Mouse (Mus musculus) left cerebral cortex, postnatal 4 days (tissue): ENCODE measurements around the gene Lpp. TPM values are rescaled to one million over a fixed set of nuclear protein-coding genes. Genes with fewer than 3 reads are reported as not detected.

ENCODE experiments used
- DNase-seq: peaks from one replicate; pipeline ENCODE4 v3.0.0-alpha.2; 2022
- intact Hi-C: fragments of 180-260 bp; cut with DNase I; formaldehyde crosslinking; loops from one replicate; pipeline ENCODE4 v1.15.1; 2025
- total RNA-seq, 2 experiments: library from RNA; stranded (reverse); gene quantifications; 2 replicates each; pipeline ENCODE4 v1.2.3; 2021

Gene Lpp
- total RNA-seq, 2 experiments from 2014 or later: 11.5 to 13.0 TPM

- intact Hi-C loops: no loop called here
- DNase-seq: no peak
Measured at GRCm38 (mm10) chr16:24496635-24497034, 103.3 kb downstream of the Lpp start.

GRCm38 (mm10) chr16:24497413-24497812 is 104.1 kb downstream of the Lpp start:
- intact Hi-C loops: no loop called here
- no peak for DNase-seq

- no peak for DNase-seq
- intact Hi-C loops: no loop called here
Measured at GRCm38 (mm10) chr16:24498103-24498659, 104.9 kb downstream of the Lpp start.

- no peak for DNase-seq
- intact Hi-C loops: loop anchor here (5.0 kb wide), 1 partner anchor 509 kb away; no protein-coding TSS in a partner anchor
Measured at GRCm38 (mm10) chr16:24501197-24501596, 107.9 kb downstream of the Lpp start.

GRCm38 (mm10) chr16:24501628-24502294 is 108.5 kb downstream of the Lpp start:
- intact Hi-C loops: loop anchor here (5.0 kb wide), 1 partner anchor 509 kb away; no protein-coding TSS in a partner anchor
- DNase-seq: no peak

GRCm38 (mm10) chr16:24502295-24502823 is 109.1 kb downstream of the Lpp start:
- DNase-seq: no peak
- intact Hi-C loops: loop anchor here (5.0 kb wide), 1 partner anchor 510 kb away; no protein-coding TSS in a partner anchor

GRCm38 (mm10) chr16:24504838-24505605 is 111.7 kb downstream of the Lpp start:
- DNase-seq: no peak
- intact Hi-C loops: loop anchor here (5.0 kb wide), 1 partner anchor 513 kb away; no protein-coding TSS in a partner anchor

GRCm38 (mm10) chr16:24506237-24506636 is 112.9 kb downstream of the Lpp start:
- no peak for DNase-seq
- intact Hi-C loops: no loop called here

GRCm38 (mm10) chr16:24506740-24507139 is 113.4 kb downstream of the Lpp start:
- no peak for DNase-seq
- intact Hi-C loops: no loop called here

GRCm38 (mm10) chr16:24507927-24508540 is 114.7 kb downstream of the Lpp start:
- intact Hi-C loops: no loop called here
- no peak for DNase-seq

GRCm38 (mm10) chr16:24509100-24509812 is 115.9 kb downstream of the Lpp start:
- no peak for DNase-seq
- intact Hi-C loops: no loop called here

GRCm38 (mm10) chr16:24509813-24510166 is 116.5 kb downstream of the Lpp start:
- DNase-seq: no peak
- intact Hi-C loops: no loop called here

- intact Hi-C loops: no loop called here
- DNase-seq: no peak
Measured at GRCm38 (mm10) chr16:24513228-24513627, 119.9 kb downstream of the Lpp start.

- no peak for DNase-seq
- intact Hi-C loops: no loop called here
Measured at GRCm38 (mm10) chr16:24514802-24515727, 121.8 kb downstream of the Lpp start.

GRCm38 (mm10) chr16:24516993-24517392 is 123.7 kb downstream of the Lpp start:
- no peak for DNase-seq
- intact Hi-C loops: no loop called here

- intact Hi-C loops: no loop called here
- DNase-seq: no peak
Measured at GRCm38 (mm10) chr16:24517501-24518042, 124.3 kb downstream of the Lpp start.

GRCm38 (mm10) chr16:24518785-24519184 is 125.5 kb downstream of the Lpp start:
- DNase-seq: no peak
- intact Hi-C loops: no loop called here

GRCm38 (mm10) chr16:24527219-24527618 is 133.9 kb downstream of the Lpp start:
- DNase-seq: no peak
- intact Hi-C loops: no loop called here

- DNase-seq: no peak
- intact Hi-C loops: no loop called here
Measured at GRCm38 (mm10) chr16:24531681-24532080, 138.4 kb downstream of the Lpp start.
